Mouse (Mus musculus) embryonic fibroblast, embryonic 13.5 days (primary cell): Measurements from ENCODE around the gene Vmn1r225.

Experiments used
- CTCF ChIP-seq: IDR thresholded peaks from 2 replicates; pipeline ENCODE4 v1.5.1; 2011; ENCODE audit warnings: mild to moderate bottlenecking, control low read depth, low read length, moderate library complexity, borderline replicate concordance; ENCODE audit not compliant: insufficient read depth
- POLR2A ChIP-seq: IDR thresholded peaks from 2 replicates; pipeline ENCODE4 v1.6.1; 2011; ENCODE audit warnings: low read depth, mild to moderate bottlenecking, control low read depth, low read length, moderate library complexity

- TF ChIP-seq CTCF (no peak), POLR2A (no peak)
Observed at GRCm38 (mm10) chr17:20481231-20481630, 16.7 kb upstream of the Vmn1r225 start, which contains the start of gene Vmn2r108.
